Mouse (Mus musculus) cortical plate, adult 2 months (tissue): ENCODE measurements around the gene Mrpl47. TPM values are rescaled to one million over a fixed set of nuclear protein-coding genes. Genes with fewer than 3 reads are reported as not detected.

ENCODE experiments used
- H3K27ac ChIP-seq: fragments of 200-500 bp; 2 replicates; pipeline ENCODE4 v1.5.1; 2012; ENCODE audit warnings: low read length, control low read depth, inconsistent platforms; ENCODE audit not compliant: insufficient read depth
- H3K4me1 ChIP-seq: fragments of 200-500 bp; 2 replicates; pipeline ENCODE4 v1.6.1; 2011; ENCODE audit warnings: low read length; ENCODE audit not compliant: control insufficient read depth, insufficient read depth
- H3K4me3 ChIP-seq: fragments of 200-500 bp; 2 replicates; pipeline ENCODE4 v1.5.1; 2011; ENCODE audit warnings: mild to moderate bottlenecking, low read length, control low read depth; ENCODE audit not compliant: insufficient read depth
- CTCF ChIP-seq: fragments of 200-500 bp; IDR thresholded peaks from 2 replicates; pipeline ENCODE4 v1.5.1; 2011; ENCODE audit warnings: mild to moderate bottlenecking, control low read depth, low read length; ENCODE audit not compliant: insufficient read depth; ENCODE audit errors: extremely low read depth
- POLR2A ChIP-seq: fragments of 200-500 bp; IDR thresholded peaks from 2 replicates; pipeline ENCODE4 v1.6.1; 2011; ENCODE audit warnings: mild to moderate bottlenecking, low read length, control low read depth; ENCODE audit not compliant: insufficient read depth; ENCODE audit errors: extremely low read depth
- polyA plus RNA-seq: library from polyadenylated mRNA; depleted of rRNA; stranded (reverse); fragments of >200 nt; gene quantifications from 2 replicates; pipeline ENCODE4 v1.2.3, GENCODE M21; 2012; rRNA removed

Mrpl47 gene
- polyA plus RNA-seq, 1 experiment, result 12.8 TPM

DNA sequence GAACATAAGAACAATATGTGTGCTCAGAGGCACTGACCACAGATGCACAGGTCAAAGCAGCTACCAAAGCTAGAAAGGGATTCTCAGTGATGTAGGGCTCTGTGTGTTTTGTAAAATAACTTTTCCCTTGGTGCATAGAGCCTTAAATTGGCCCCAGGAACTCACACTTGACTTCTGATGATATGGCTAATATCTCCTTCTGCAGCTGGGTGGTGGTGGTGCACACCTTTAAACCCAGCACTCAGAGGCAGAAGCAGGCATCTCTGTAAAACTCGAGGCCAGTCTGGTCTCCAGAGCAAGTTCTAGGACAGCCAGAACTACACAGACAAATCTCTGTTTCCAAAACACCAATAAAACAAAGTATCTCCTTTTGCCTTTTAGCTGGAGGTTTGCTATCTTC, 46.5 kb downstream of the Mrpl47 start:
- H3K27ac ChIP-seq, result no peak overlapping the region
- TF ChIP-seq POLR2A, result no peak
- TF ChIP-seq CTCF, result no peak
- no peak overlapping the region for H3K4me3 ChIP-seq
- H3K4me1 ChIP-seq, result no peaks in the 10 kb centered on the region

DNA sequence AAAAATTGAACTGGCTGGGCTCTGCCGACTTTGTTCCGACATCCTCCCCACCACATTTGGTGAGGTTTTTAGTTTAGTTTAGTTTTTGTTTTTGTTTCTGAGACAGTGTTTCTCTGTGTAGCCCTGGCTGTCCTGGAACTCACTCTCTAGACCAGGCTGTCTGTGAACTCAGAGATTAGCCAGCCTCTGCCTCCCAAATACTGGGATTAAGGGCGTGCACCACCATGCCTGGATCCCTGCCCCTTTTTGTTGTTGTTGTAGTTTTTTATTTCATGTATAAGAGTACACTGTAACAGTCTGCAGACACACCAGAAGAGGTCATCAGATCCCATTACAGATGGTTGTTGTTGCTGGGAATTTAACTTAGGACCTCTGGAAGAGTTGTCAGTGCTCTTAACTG, 47.4 kb downstream of the Mrpl47 start:
- Histone ChIP-seq H3K27ac (no peak overlapping the region), H3K4me3 (no peak overlapping the region), H3K4me1 (no peaks in the 10 kb centered on the region)
- TF ChIP-seq POLR2A (no peak), CTCF (no peak)

DNA sequence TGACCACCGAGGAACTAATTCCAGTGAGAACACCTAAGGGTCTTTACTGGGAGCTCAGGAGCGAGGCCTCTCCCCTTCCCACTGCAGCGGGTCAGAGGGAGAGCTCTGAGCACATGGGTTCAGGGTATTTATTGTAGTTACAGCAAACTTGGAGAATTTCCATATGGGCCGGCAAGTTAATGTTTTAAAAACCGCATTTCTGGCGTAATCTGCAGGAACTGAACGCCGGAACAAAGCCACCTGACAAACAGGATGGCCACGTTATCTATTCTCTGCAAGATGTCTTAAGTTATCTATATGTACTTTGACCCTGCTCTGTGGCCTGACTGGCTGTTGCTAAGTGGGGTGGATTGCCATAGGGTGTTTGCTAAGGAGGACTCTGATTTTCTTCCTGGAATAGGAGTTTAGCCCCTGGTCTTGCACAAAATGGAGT, 47.8 kb downstream of the Mrpl47 start:
- no peak overlapping the region for H3K27ac ChIP-seq
- H3K4me3 ChIP-seq, result no peak overlapping the region
- H3K4me1 ChIP-seq, result no peaks in the 10 kb centered on the region
- no peak for TF ChIP-seq CTCF
- no peak for TF ChIP-seq POLR2A

- no peaks in the 10 kb centered on the region for H3K4me1 ChIP-seq
- H3K27ac ChIP-seq, result no peak overlapping the region
- TF ChIP-seq CTCF (no peak), POLR2A (no peak)
- no peak overlapping the region for H3K4me3 ChIP-seq
Measured at GRCm38 (mm10) chr3:32687156-32687555, 50.2 kb downstream of the Mrpl47 start.

GRCm38 (mm10) chr3:32686537-32686936, 50.9 kb downstream of the Mrpl47 start:
- H3K4me1 ChIP-seq, result no peaks in the 10 kb centered on the region
- TF ChIP-seq CTCF (no peak), POLR2A (no peak)
- H3K4me3 ChIP-seq, result no peak overlapping the region
- H3K27ac ChIP-seq, result no peak overlapping the region

GRCm38 (mm10) chr3:32684631-32685030, 52.8 kb downstream of the Mrpl47 start:
- TF ChIP-seq CTCF, result no peak
- TF ChIP-seq POLR2A, result no peak
- Histone ChIP-seq H3K4me1 (no peaks in the 10 kb centered on the region), H3K4me3 (no peak overlapping the region), H3K27ac (no peak overlapping the region)

GRCm38 (mm10) chr3:32682910-32683531, 54.4 kb downstream of the Mrpl47 start:
- Histone ChIP-seq H3K27ac (no peak overlapping the region), H3K4me1 (no peaks in the 10 kb centered on the region), H3K4me3 (no peak overlapping the region)
- TF ChIP-seq POLR2A, result no peak
- no peak for TF ChIP-seq CTCF

DNA sequence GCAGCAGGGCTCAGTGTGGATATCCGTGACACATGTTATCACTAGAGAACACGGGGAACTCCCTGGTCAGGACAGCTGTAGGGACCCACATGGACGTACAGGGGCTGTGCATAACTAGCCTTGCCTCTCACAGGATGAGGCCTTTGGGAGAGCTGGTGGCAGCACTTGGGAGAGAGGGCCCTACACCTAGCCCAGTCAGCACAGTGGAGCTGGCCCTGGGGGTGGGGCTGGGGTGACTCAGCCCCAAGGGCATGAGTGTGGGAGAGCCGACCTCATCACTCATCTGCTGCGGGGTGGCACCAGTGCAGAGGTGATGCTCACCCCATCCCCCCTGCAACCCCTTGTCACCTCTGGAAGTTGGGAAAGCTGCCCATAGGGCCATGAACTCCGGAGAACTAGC, 61.0 kb downstream of the Mrpl47 start:
- Histone ChIP-seq H3K4me1 (no peaks in the 10 kb centered on the region), H3K4me3 (no peak overlapping the region), H3K27ac (no peak overlapping the region)
- TF ChIP-seq POLR2A (no peak), CTCF (no peak)

Other genes starting within 250 kb of the Mrpl47 start
- not detected in 2 replicates for gene Kcnmb3, start 245.4 kb downstream of the Mrpl47 start, polyA plus RNA-seq
- 52.0 and 52.8 TPM in 2 replicates for gene Zfp639, start 227.3 kb downstream of the Mrpl47 start, polyA plus RNA-seq
- gene Mfn1, start 208.1 kb downstream of the Mrpl47 start, polyA plus RNA-seq, result 101 and 106 TPM in 2 replicates
- 37.4 and 46.6 TPM in 2 replicates for gene Gnb4, start 121.0 kb downstream of the Mrpl47 start, polyA plus RNA-seq
- 17.7 and 17.9 TPM in 2 replicates for gene Actl6a, start 31.3 kb downstream of the Mrpl47 start, polyA plus RNA-seq
- gene Ndufb5, start 615 bp downstream of the Mrpl47 start, polyA plus RNA-seq, result 321 and 333 TPM in 2 replicates
- 11.4 and 11.7 TPM in 2 replicates for gene Usp13, start 79.9 kb upstream of the Mrpl47 start, polyA plus RNA-seq